Mouse (Mus musculus): Measurements from ENCODE around the gene Gstm2.
"Not testable (repeated sequence)": the region's sequence is repeated elsewhere in the genome, so short reads cannot be mapped to it uniquely, and the experiment has no call there.

GRCm38 (mm10) chr3:107971101-107971500 is 15.2 kb downstream of the Gstm2 start:
- TF ChIP-seq CTCF, EP300 (IDR thresholded peaks at IDR 0.05; ENCODE audit: low read depth): not testable (repeated sequence)

All from liver, embryonic 14.5 days (tissue).